Mouse (Mus musculus): Measurements from ENCODE around the gene Tspan11.

DNA sequence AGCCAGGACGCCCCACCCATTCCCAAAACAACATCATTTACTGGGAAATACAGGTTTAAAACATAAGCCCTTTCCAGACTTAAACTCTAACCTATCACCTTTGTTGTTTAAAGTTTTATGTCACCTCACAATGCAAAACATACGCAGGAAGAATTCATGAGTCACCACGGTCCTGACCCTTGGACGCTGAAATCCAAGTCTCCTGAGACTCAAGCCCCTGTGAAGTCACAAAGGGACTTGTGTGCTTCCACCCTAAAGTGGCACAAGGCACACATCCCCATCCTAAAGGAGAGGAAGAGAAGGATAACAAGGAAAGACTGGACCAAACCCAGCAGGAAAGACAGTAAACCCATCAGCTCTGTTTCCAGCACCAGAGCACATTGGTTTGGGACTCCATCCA lies 22.0 kb upstream of the Tspan11 start:
- TF ChIP-seq CTCF (conservative IDR thresholded peaks at IDR 0.05; ENCODE audit: low read length) (no peak), NANOG (IDR thresholded peaks at IDR 0.05; ENCODE audit: borderline replicate concordance, low read length) (no peak)

Measured in E14TG2a.4 (cell line).